Mouse (Mus musculus) lung, postnatal 0 days (tissue): ENCODE measurements around the gene Naa16. TPM values are rescaled to one million over a fixed set of nuclear protein-coding genes. Genes with fewer than 3 reads are reported as not detected.

ENCODE experiments used
- ATAC-seq: fragments of 200-750 bp; cut with Nextera tagmentation; 2 replicates; pipeline ENCODE4 v1.8.0; 2017; ENCODE audit warnings: moderate library complexity
- DNase-seq: peaks from one replicate; pipeline ENCODE4 v3.0.0-alpha.2; 2016; ENCODE audit warnings: low spot score
- H3K27ac ChIP-seq: fragments of 300-500 bp; sonication (generic); 2 replicates; pipeline ENCODE4 v1.5.1; 2014; ENCODE audit warnings: antibody characterized with exemption, mild to moderate bottlenecking, low read length, mixed read lengths
- H3K27me3 ChIP-seq: fragments of 300-500 bp; sonication (generic); replicated peaks from 2 replicates; pipeline ENCODE4 v1.6.1; 2014; ENCODE audit warnings: low read length, mixed read lengths; ENCODE audit not compliant: insufficient read depth
- H3K36me3 ChIP-seq: fragments of 300-500 bp; sonication (generic); 2 replicates; pipeline ENCODE4 v1.6.1; 2014; ENCODE audit warnings: low read length, mixed read lengths; ENCODE audit not compliant: insufficient read depth
- H3K4me1 ChIP-seq: fragments of 300-500 bp; sonication (generic); 2 replicates; pipeline ENCODE4 v1.6.1; 2014; ENCODE audit warnings: antibody characterized with exemption, low read depth, low read length, mixed read lengths; ENCODE audit not compliant: insufficient read depth
- H3K4me2 ChIP-seq: fragments of 300-500 bp; sonication (generic); replicated peaks from 2 replicates; pipeline ENCODE4 v1.6.1; 2014; ENCODE audit warnings: low read depth, mild to moderate bottlenecking, low read length, moderate library complexity, mixed read lengths
- H3K4me3 ChIP-seq: fragments of 300-500 bp; sonication (generic); 2 replicates; pipeline ENCODE4 v1.5.1; 2014; ENCODE audit warnings: low read depth, low read length
- H3K9ac ChIP-seq: fragments of 300-500 bp; sonication (generic); replicated peaks from 2 replicates; pipeline ENCODE4 v1.6.1; 2014; ENCODE audit warnings: low read depth, mild to moderate bottlenecking
- H3K9me3 ChIP-seq: fragments of 300-500 bp; sonication (generic); 2 replicates; pipeline ENCODE4 v1.6.1; 2016; ENCODE audit warnings: low read length, mixed read lengths
- CTCF ChIP-seq: IDR thresholded peaks from 2 replicates; pipeline ENCODE4 v1.5.1; 2016; ENCODE audit warnings: antibody characterized with exemption, mild to moderate bottlenecking
- EP300 ChIP-seq: IDR thresholded peaks from 2 replicates; pipeline ENCODE4 v1.6.1; 2016; ENCODE audit warnings: antibody characterized with exemption, mild to moderate bottlenecking, control low read depth
- WGBS: fragments of 180-500 bp; shearing (Covaris S2); extraction: QIAGEN DNeasy Blood & Tissue Kit; methylation state at CpG from one replicate; pipeline ENCODE4 v1.1.7; 2014; 5-methylcytosine and 5-hydroxymethylcytosine counted together
- polyA plus RNA-seq: library from polyadenylated mRNA; unstranded; fragments of >200 nt; fragmentation: Nextera tagmentation; extraction: Ambion mirVana; gene quantifications from 2 replicates; pipeline ENCODE4 v1.2.1, GENCODE M21; 2015

Naa16 gene
- polyA plus RNA-seq, 1 experiment from 2014 or later = 24.0 TPM

DNA sequence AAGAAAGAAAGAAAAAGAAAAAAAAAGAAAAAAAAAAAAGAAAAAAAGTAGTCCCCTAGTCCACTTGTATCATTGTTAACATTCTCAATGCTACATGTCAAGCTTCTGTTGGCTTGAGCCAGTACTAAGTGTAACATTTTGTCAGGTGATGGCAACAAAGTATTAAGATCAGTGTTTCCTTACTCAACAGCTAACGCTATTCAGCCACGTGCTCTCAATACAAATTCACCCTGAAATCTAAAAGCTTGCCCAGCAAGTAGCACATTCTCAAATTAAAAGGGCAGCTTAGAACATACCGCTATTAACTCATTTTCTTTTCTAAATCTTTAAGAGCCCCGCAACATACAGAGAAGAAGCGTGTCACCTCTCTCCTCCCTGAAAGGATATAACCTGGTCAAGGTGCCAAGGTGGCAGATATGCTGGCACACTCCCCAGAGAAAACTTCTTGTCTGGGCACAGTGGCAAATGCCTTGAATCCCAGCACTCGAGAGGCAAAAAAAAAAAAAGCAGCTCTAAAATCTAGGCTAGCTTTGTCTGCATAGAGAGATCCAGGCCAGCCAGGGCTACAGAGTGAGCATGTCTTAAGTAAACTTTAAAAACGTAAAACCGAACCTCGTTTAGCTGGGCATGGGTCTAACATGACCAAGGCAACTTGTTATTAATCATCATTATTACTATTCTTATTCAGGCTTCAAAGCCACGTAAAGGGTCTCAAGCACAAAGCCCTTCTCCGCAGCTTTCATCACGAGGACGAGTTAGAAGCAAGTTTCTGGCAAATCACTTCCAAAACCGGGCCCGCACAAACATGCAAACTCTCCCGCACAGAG lies 927 bp downstream of the Naa16 start:
- peak; percentile 40 for DNase-seq
- H3K27me3 ChIP-seq = no peaks in the 10 kb centered on the region

GRCm38 (mm10) chr14:79388304-79388703 lies 2.3 kb downstream of the Naa16 start:
- ATAC-seq = no peak
- H3K9ac ChIP-seq = no peak overlapping the region
- no peaks in the 10 kb centered on the region for H3K27me3 ChIP-seq
- no peak overlapping the region for H3K4me2 ChIP-seq
- H3K27ac ChIP-seq = no peak overlapping the region
- H3K4me1 ChIP-seq = no peaks in the 10 kb centered on the region; the same call in 1 of the 2 replicates
- no peak for TF ChIP-seq CTCF
- no peak for TF ChIP-seq EP300
- no peak overlapping the region for H3K4me3 ChIP-seq
- no peaks in the 10 kb centered on the region for H3K36me3 ChIP-seq
- no peak for DNase-seq
- H3K9me3 ChIP-seq = no peaks in the 10 kb centered on the region
- WGBS = 91% methylated on average over 3 of the region's 3 CpGs

More for the DNA sequence above, 927 bp downstream of the Naa16 start:
- ATAC-seq = no peak
- H3K4me3 ChIP-seq = peak overlapping the region; percentile 81
- H3K4me2 ChIP-seq = peak overlapping the region; percentile 72
- H3K9ac ChIP-seq = peak overlapping the region; percentile 77
- H3K9me3 ChIP-seq = no peaks in the 10 kb centered on the region
- TF ChIP-seq EP300 (no peak), CTCF (no peak)
- peak overlapping the region; percentile 94 for H3K27ac ChIP-seq
- H3K4me1 ChIP-seq = no peaks in the 10 kb centered on the region; the same call in 1 of the 2 replicates
- H3K36me3 ChIP-seq = no peaks in the 10 kb centered on the region
- 1% methylated on average over 16 of the region's 16 CpGs for WGBS

DNA sequence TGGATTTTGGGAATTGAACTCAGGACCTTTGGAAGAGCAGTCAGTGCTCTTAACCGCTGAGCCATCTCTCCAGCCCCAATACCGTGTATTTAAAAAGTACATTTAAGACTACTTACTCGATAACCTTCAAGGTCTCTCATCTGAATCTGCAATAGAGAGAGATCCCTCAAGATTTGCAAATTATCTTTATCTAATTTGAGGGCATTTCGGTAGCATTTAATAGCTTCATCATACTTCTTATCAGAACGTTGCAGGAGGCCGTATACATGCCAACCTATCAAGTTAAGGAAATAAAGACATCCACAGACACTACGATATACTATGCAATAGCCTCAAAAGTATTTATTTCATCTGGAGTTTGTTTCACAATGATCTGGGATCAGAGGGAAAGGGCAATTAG lies 7.5 kb downstream of the Naa16 start:
- Histone ChIP-seq H3K4me2 (no peak overlapping the region), H3K9me3 (no peaks in the 10 kb centered on the region), H3K4me1 (no peaks in the 10 kb centered on the region), H3K36me3 (0 out of 2 replicates have a peak, but pooled peaks cover 5% of the 10 kb centered on the region), H3K27ac (no peak overlapping the region), H3K9ac (no peak overlapping the region), H3K4me3 (no peak overlapping the region), H3K27me3 (no peaks in the 10 kb centered on the region)
- ATAC-seq (no peak), DNase-seq (no peak)
- TF ChIP-seq CTCF = no peak
- no peak for TF ChIP-seq EP300
- 93% methylated on average over 7 of the region's 7 CpGs for WGBS

- no peak overlapping the region for H3K27ac ChIP-seq
- H3K27me3 ChIP-seq = no peaks in the 10 kb centered on the region
- H3K4me3 ChIP-seq = no peak overlapping the region
- 0 out of 2 replicates have a peak, but pooled peaks cover 11% of the 10 kb centered on the region for H3K36me3 ChIP-seq
- no peak for TF ChIP-seq EP300
- no peak for TF ChIP-seq CTCF
- H3K4me1 ChIP-seq = no peaks in the 10 kb centered on the region
- H3K9ac ChIP-seq = no peak overlapping the region
- no peak overlapping the region for H3K4me2 ChIP-seq
- H3K9me3 ChIP-seq = no peaks in the 10 kb centered on the region
- ATAC-seq (no peak), DNase-seq (no peak)
Measured at GRCm38 (mm10) chr14:79377041-79377440, 13.5 kb downstream of the Naa16 start.

GRCm38 (mm10) chr14:79358055-79358454 lies 32.5 kb downstream of the Naa16 start:
- no peak for ATAC-seq
- peaks cover 24% of the 10 kb centered on the region; the same call in 1 of the 2 replicates for H3K36me3 ChIP-seq
- no peak overlapping the region for H3K27ac ChIP-seq

GRCm38 (mm10) chr14:79346384-79346783 lies 44.2 kb downstream of the Naa16 start:
- H3K9ac ChIP-seq = no peak overlapping the region
- H3K4me1 ChIP-seq = no peaks in the 10 kb centered on the region
- H3K4me2 ChIP-seq = no peak overlapping the region
- H3K27ac ChIP-seq = no peak overlapping the region
- TF ChIP-seq EP300 (no peak), CTCF (no peak)
- H3K27me3 ChIP-seq = no peaks in the 10 kb centered on the region
- H3K36me3 ChIP-seq = peaks cover 27% of the 10 kb centered on the region
- H3K9me3 ChIP-seq = no peaks in the 10 kb centered on the region
- whole genome bisulfite sequencing = 75% methylated on average over 3 of the region's 3 CpGs
- DNase-seq (no peak), ATAC-seq (no peak)
- no peak overlapping the region for H3K4me3 ChIP-seq

More at GRCm38 (mm10) chr14:79358055-79358454, 32.5 kb downstream of the Naa16 start:
- H3K4me1 ChIP-seq = no peaks in the 10 kb centered on the region
- no peak overlapping the region for H3K4me2 ChIP-seq
- H3K9me3 ChIP-seq = no peaks in the 10 kb centered on the region
- no peak overlapping the region for H3K9ac ChIP-seq
- H3K27me3 ChIP-seq = no peaks in the 10 kb centered on the region
- DNase-seq = no peak
- TF ChIP-seq CTCF (no peak), EP300 (no peak)
- H3K4me3 ChIP-seq = no peak overlapping the region
- WGBS = 43% methylated on average over 2 of the region's 2 CpGs
